Mouse (Mus musculus) C2C12 (cell line): Measurements from ENCODE around the gene Stbd1.

ENCODE experiments used
- CEBPB ChIP-seq: IDR thresholded peaks from one replicate; pipeline ENCODE4 v1.6.1; 2011; ENCODE audit warnings: low read depth, mild to moderate bottlenecking, control low read depth, moderate library complexity
- CTCF ChIP-seq: IDR thresholded peaks from one replicate; pipeline ENCODE4 v1.5.1; 2011; ENCODE audit not compliant: control insufficient read depth, insufficient read depth, insufficient read length
- FOSL1 ChIP-seq: IDR thresholded peaks from one replicate; pipeline ENCODE4 v1.8.0; 2011; ENCODE audit warnings: mild to moderate bottlenecking, low read length; ENCODE audit not compliant: poor library complexity, insufficient read depth, severe bottlenecking
- MAX ChIP-seq: IDR thresholded peaks from one replicate; pipeline ENCODE4 v1.6.1; 2011; ENCODE audit warnings: mild to moderate bottlenecking, control low read depth
- MYOD1 ChIP-seq: IDR thresholded peaks from one replicate; pipeline ENCODE4 v1.6.1; 2011; ENCODE audit warnings: low read depth; ENCODE audit not compliant: control insufficient read depth, insufficient read length
- USF1 ChIP-seq: IDR thresholded peaks from one replicate; pipeline ENCODE4 v1.6.1; 2011; ENCODE audit warnings: low read depth, mild to moderate bottlenecking, control low read depth, moderate library complexity

DNA sequence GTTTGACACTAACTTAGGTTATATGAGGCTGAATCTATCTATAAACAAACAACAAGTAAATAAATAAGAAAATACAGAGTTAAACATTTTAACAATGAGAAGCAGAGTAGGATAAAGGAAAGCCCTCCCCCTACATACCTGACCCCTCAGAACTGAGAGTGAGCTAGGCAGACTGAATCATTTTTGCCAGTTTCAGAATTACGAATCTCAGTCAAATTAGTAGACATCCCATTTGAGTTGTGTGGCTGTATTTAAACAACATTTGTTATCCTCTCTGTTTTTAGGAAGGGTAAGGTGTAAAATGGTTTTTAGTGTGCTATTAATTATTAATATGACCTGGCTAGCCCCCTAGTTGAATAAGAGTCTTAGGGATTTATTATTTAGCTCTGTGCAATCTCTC lies 45.3 kb upstream of the Stbd1 start:
- TF ChIP-seq CTCF (no peak), CEBPB (no peak), USF1 (no peak), MAX (no peak), FOSL1 (no peak), MYOD1 (no peak)
